Mouse (Mus musculus) yolk sac, embryonic 10.5 days (tissue): Measurements from ENCODE around the gene Krt19.
A peak's percentile ranks its signal among the peaks of the same experiment; 100 is the strongest.

Experiments used
- DNase-seq: peaks from one replicate; pipeline ENCODE4 v3.0.0-alpha.2; 2017; ENCODE audit warnings: low spot score

Gene Krt19

GRCm38 (mm10) chr11:100148615-100149330 is at the start of gene Krt19:
TSS of gene Krt19 (minus strand) at chr11:100148665.
- DNase-seq, result no peak

- no peak for DNase-seq
Measured at GRCm38 (mm10) chr11:100192992-100193391, 44.5 kb upstream of the Krt19 start, which contains the start of gene Krt9. TSS of gene Krt9 (minus strand) at chr11:100193246.

DNA sequence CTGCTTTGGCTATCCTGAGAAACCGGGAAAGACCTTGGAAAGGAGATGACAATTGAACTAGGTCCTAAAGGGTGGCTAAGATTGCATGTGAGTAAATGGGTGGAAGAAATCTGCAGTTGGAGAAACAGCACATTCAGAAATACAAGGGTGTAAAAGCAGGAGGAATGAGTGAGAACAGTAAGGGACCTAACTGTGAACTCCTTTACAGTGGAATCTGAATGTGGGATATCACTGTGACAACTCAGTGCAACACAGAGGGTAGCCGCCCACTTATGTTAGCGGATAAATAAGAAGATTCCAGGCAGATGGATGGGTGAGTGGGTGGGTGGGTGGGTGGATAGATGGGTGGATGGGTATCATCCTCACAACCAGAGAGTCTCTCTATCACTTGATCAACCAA is 43.4 kb upstream of the Krt19 start:
- DNase-seq, result no peak

- no peak for DNase-seq
Measured at GRCm38 (mm10) chr11:100186736-100187135, 38.3 kb upstream of the Krt19 start.

- no peak for DNase-seq
Measured at GRCm38 (mm10) chr11:100181725-100182124, 33.3 kb upstream of the Krt19 start.

DNA sequence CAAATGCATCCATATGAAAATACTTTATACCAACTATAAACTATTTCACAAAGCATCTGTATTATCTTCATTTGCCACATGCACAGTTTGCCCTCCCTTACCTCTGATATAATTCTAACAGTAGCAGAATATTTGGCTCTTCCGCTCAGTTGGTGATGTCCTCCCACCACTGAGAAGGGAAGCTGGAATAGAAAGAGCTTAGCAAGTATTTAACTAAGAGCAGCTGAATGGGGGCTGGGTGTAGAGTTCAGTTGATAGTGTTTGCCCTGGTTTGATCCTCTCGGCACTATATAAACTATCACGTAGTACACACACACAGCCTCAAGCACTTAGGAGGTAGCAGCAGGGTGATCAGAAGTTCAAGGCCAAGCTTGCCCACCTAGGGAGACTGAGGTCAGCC is 30.8 kb upstream of the Krt19 start:
- no peak for DNase-seq

DNA sequence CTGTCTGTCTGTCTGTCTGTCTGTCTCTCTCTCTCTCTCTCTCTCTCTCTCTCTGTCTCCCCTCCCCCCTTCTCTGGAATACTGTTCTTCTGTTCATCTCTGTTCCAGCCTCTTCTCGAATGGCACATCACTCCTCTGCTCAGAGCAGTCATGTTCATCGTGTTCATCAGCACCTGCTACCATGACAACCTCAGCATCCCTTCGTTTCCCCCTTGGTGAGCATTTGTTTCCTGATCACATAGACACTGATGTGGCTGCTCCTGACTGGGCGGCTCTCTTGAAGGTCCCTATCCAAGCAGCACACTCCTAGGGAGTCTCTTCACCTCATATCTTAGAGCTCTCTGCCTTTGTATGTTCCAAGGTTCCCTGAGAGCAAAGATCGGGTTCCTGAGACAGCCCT is 29.8 kb upstream of the Krt19 start:
- DNase-seq, result no peak

DNA sequence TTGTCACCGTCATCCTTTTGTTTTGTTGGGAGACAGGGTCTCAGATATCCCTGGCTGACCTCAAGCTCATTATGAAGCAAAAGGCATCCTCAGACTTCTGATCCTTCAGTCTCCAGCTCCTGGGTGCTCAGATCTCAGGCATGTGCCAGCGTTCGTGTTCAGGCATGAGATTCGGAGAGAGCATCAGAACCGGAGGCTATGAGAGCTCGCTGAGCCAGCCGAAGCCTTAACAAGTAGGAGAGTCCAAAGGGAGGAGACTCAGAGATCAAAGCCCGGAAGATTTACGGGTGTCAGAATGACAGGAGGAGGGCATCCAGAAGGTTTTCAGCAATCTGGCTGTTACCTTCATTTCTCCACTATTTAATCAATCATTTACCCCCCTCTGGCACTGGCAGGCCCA is 28.3 kb upstream of the Krt19 start:
- no peak for DNase-seq

DNA sequence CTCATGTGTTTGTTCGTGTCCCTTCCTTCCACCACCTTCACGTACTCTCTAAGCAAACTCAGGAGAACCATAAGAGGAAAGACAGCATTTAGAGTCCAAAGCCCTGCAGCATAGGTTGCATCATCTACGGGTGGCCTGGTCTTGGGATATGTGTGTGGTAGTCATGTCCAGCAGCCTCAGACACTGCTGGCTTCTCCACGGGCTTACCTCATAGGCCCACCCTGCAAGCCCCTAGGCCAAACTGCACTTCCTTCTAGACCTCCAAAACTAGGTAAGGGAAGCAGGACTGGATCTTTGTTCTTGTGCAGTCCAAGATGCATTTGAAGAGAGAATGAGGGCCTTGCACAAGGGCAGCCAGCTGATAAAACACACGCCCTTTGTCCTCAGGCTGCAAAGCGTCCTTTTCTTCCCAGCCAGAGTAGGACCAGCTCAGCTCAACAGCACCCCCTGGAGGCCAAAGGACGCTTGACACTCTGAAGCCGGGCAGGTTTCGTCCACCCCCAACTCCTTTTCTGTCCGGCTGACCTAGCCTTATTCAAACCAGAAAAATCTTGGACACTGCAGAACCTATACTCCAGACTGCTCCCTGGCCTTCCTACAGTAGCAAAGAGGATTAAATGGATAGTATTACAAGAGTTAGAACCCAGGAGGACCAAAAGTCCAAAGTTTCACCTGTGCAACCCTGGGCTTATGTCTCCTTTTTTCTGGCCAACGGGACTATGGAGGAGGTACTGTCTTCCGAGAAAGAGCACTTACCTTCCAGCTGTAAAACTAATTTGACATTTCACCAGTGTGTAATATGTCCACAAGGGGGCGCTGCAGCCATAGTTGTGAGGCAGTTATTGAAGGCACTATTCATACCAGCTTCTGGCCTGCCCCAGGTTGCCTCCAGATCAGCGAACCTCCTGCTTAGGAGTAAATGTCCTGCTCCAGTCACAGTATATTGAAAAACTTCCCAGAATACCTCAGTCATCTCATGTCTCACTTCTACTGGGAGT is 20.6 kb upstream of the Krt19 start:
- peak; percentile 85 for DNase-seq

DNA sequence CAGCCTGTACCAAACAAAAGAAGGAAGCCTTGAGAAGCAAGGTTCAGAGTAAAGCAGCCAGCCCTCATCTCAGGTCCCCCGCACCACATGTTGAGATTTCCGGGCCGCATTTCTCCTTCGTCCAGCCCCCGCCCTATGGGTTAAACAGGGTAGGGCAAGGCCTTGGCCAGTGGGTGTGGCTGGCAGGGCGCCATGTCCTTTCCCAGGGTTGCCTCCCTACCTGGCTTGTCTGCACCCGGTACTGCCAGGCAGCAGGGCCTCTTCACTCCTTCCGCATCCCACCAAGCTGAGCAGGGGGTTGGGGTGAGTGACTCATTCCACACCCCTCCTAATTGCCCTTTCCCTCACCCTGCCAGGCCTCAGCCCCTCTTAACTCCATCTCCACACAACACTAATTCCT is 19.6 kb upstream of the Krt19 start:
- no peak for DNase-seq

- no peak for DNase-seq
Measured at GRCm38 (mm10) chr11:100164392-100164791, 15.9 kb upstream of the Krt19 start.

- DNase-seq, result no peak
Measured at GRCm38 (mm10) chr11:100157908-100158477, 9.5 kb upstream of the Krt19 start.

DNA sequence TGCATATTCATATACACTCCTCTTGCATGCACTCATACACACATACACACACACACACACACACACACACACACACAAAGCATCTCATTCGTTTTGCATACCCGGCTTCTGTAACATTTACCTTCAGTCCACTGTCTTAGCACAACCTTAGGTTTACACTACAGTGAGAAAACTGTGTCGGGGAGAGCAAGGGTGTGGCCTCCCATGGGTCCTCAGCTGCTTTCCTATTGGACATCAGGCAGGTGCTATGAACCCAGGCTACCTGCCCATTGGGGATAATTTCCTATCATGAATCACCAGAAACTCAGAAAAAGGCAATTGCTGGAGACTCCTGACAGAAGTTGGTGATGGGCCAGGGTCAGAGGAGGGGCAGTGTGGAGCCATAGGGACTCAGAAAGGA is 8.9 kb upstream of the Krt19 start:
- DNase-seq, result no peak

- DNase-seq, result no peak
Measured at GRCm38 (mm10) chr11:100155497-100156255, 7.2 kb upstream of the Krt19 start.

- peak; percentile 52 for DNase-seq
Measured at GRCm38 (mm10) chr11:100147566-100148353, 705 bp downstream of the Krt19 start.

- DNase-seq, result peak; percentile 68
Measured at GRCm38 (mm10) chr11:100145858-100146560, 2.5 kb downstream of the Krt19 start.

DNA sequence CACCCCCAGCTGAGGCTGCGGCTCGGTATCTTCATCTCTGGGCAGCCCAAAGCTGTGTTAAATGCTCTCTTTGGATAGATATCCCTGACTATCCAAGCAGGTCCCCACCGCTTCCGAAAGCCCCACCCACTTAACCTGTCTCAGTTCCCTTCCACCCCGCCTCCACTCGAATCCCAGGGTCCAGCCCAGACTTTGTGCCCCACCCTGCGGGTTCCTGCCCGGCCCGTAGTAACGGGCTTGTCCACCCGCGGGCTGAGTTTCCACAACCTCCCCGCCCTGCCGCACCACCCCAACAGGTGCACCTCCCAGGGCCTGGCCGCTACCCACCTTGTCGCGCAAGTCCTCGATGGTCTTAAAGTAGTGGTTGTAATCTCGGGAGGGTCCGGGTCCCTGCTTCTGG is 3.4 kb downstream of the Krt19 start:
- DNase-seq, result peak; percentile 69

DNA sequence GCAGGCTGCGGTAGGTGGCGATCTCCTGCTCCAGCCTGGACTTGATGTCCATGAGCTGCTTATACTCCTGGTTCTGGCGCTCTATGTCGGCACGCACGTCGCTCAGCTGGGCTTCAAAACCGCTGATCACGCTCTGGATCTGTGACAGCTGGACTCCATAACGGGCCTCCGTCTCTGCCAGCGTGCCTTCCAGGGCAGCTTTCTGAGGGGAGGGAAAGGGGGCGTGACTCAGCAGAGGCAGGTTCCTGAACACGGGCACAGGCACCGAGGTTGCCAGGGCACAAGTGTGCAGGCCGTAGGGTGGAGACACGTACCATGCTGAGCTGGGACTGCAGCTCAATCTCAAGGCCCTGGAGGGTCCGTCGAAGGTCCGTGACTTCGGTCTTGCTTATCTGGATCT is 7.5 kb downstream of the Krt19 start:
- no peak for DNase-seq

DNA sequence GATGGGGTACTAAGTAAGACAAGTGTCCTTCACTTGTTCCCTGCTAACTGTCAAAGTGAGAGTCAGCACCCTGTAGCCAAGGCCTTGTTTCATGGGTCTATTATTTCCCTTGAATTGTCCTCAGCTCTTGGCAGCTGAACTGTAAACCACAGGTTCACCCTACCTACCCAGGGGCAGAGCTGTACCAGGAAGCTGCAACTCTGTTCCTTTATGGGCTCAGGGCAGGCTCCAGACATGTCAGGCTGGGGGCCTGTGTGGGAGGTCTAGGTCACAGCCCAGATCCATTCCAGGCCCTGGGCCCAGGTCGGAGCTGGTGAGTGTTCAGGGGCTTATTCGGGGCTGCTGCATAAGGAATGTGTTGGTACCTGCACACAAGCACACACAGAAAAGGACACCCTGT is 9.1 kb downstream of the Krt19 start:
- DNase-seq, result no peak

DNA sequence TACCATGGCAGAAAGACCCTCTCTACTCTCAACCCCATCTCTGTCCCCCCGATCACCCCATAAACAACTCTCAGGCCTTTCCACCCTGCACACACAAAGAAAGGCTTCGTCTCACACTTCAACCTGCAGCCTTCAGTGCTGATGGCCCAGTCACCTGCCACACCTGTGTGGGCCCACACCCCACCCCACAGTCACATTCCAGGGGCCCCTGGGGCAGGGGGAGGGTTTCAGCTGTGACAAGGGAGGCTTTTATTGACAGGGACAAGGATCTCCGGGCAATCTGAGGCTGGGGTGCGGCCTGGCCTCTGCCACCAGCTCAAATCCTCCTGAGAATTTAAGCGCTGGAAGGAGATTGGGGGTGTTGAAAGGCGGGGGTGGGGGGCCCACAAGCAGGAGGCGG is 9.7 kb downstream of the Krt19 start:
- no peak for DNase-seq

GRCm38 (mm10) chr11:100137693-100138092 is 10.8 kb downstream of the Krt19 start:
- DNase-seq, result no peak
